Mouse (Mus musculus): ENCODE data around the gene Kazald1. TPM values are rescaled to one million over a fixed set of nuclear protein-coding genes. Genes with fewer than 3 reads are reported as not detected.

Kazald1 gene
- total RNA-seq (2023), result under 1 TPM in 1 of 2 experiments, not detected in 1; 0.44 TPM

GRCm38 (mm10) chr19:45074580-45075322 is at the start of gene Kazald1:
TSS of gene Kazald1 (plus strand) at chr19:45075241.

GRCm38 (mm10) chr19:45045651-45046050 is 29.4 kb upstream of the Kazald1 start, which contains the start of gene Pdzd7:
TSS of gene Pdzd7 (minus strand) at chr19:45045717.

GRCm38 (mm10) chr19:45047417-45047934 is 27.6 kb upstream of the Kazald1 start, which contains the start of gene Sfxn3:
TSS of gene Sfxn3 (plus strand) at chr19:45047503.

Other genes starting within 250 kb of the Kazald1 start
- gene Slf2, start 144.1 kb upstream of the Kazald1 start, total RNA-seq (2023), result 10 to 100 TPM; 74.9 to 79.8 TPM
- under 1 TPM; 0.23 to 0.56 TPM for gene Sema4g, start 86.1 kb upstream of the Kazald1 start, total RNA-seq (2023)
- gene Twnk, start 69.6 kb upstream of the Kazald1 start, total RNA-seq (2023), result 10 to 100 TPM; 12.7 to 13.3 TPM
- gene Mrpl43, start 68.8 kb upstream of the Kazald1 start, total RNA-seq (2023), result 10 to 100 TPM; 31.8 to 44.0 TPM
- 1 to 10 TPM in 1 of 2 experiments, under 1 TPM in 1; 0.39 to 1.7 TPM for gene Lzts2, start 60.8 kb upstream of the Kazald1 start, total RNA-seq (2023)
- gene Pdzd7, start 29.5 kb upstream of the Kazald1 start, total RNA-seq (2023), result not detected
- 10 to 100 TPM; 24.5 to 26.6 TPM for gene Sfxn3, start 27.7 kb upstream of the Kazald1 start, total RNA-seq (2023)
- gene Tlx1, start 75.4 kb downstream of the Kazald1 start, total RNA-seq (2023), result not detected
- gene Lbx1, start 160.6 kb downstream of the Kazald1 start, total RNA-seq (2023), result not detected

All from B cell, adult 67 days (primary cell).